Mouse (Mus musculus) limb, embryonic 14.5 days (tissue): ENCODE results near the gene Zswim4. TPM values are rescaled to one million over a fixed set of nuclear protein-coding genes. Genes with fewer than 3 reads are reported as not detected.
"Not testable (repeated sequence)": the region's sequence is repeated elsewhere in the genome, so short reads cannot be mapped to it uniquely, and the experiment has no call there.

ENCODE experiments used
- ATAC-seq: fragments of 200-750 bp; cut with Nextera tagmentation; 2 replicates; pipeline ENCODE4 v1.8.0; 2017; ENCODE audit warnings: low read depth, moderate number of reproducible peaks, moderate TSS enrichment; ENCODE audit not compliant: low FRiP score
- DNase-seq: peaks from one replicate; pipeline ENCODE4 v3.0.0-alpha.2; 2015; ENCODE audit warnings: low spot score
- H3K27ac ChIP-seq: fragments of 300-500 bp; sonication (generic); replicated peaks from 2 replicates; pipeline ENCODE4 v1.5.1; 2014; ENCODE audit warnings: low read depth, mild to moderate bottlenecking, low read length, moderate library complexity, mixed read lengths
- H3K27me3 ChIP-seq: fragments of 300-500 bp; sonication (generic); 2 replicates; pipeline ENCODE4 v1.6.1; 2014; ENCODE audit warnings: low read length, mixed read lengths; ENCODE audit not compliant: control insufficient read depth, insufficient read depth
- H3K36me3 ChIP-seq: fragments of 300-500 bp; sonication (generic); 2 replicates; pipeline ENCODE4 v1.6.1; 2014; ENCODE audit warnings: mild to moderate bottlenecking, low read length, moderate library complexity, mixed read lengths; ENCODE audit not compliant: control insufficient read depth, insufficient read depth
- H3K4me1 ChIP-seq: fragments of 300-500 bp; sonication (generic); 2 replicates; pipeline ENCODE4 v1.6.1; 2014; ENCODE audit warnings: antibody characterized with exemption, low read length, mixed read lengths; ENCODE audit not compliant: control insufficient read depth, insufficient read depth
- H3K4me2 ChIP-seq: fragments of 300-500 bp; sonication (generic); replicated peaks from 2 replicates; pipeline ENCODE4 v1.6.1; 2014; ENCODE audit warnings: low read depth, mild to moderate bottlenecking, low read length, moderate library complexity; ENCODE audit not compliant: severe bottlenecking
- H3K4me3 ChIP-seq: fragments of 300-500 bp; sonication (generic); replicated peaks from 2 replicates; pipeline ENCODE4 v1.5.1; 2014; ENCODE audit warnings: low read length
- H3K9ac ChIP-seq: fragments of 300-500 bp; sonication (generic); 2 replicates; pipeline ENCODE4 v1.6.1; 2014; ENCODE audit warnings: mild to moderate bottlenecking, low read depth, low read length, moderate library complexity; ENCODE audit not compliant: severe bottlenecking
- H3K9me3 ChIP-seq: fragments of 300-500 bp; sonication (generic); 2 replicates; pipeline ENCODE4 v1.6.1; 2016; ENCODE audit warnings: low read length; ENCODE audit not compliant: control insufficient read depth
- POLR2A ChIP-seq: fragments of 200-500 bp; IDR thresholded peaks from 2 replicates; pipeline ENCODE4 v1.8.0; 2012; ENCODE audit warnings: inconsistent platforms, mild to moderate bottlenecking, moderate library complexity, borderline replicate concordance; ENCODE audit not compliant: insufficient read depth, insufficient read length; ENCODE audit errors: extremely low read depth
- WGBS: fragments of 180-500 bp; shearing (Covaris S2); extraction: QIAGEN DNeasy Blood & Tissue Kit; methylation state at CpG from one replicate; pipeline ENCODE4 v1.1.7; 2014; 5-methylcytosine and 5-hydroxymethylcytosine counted together
- polyA plus RNA-seq, 2 experiments: library from polyadenylated mRNA; depleted of rRNA in 1 of 2; stranded (reverse) in 1 of 2; unstranded in 1 of 2; fragments of >200 nt; fragmentation: Nextera tagmentation in 1 of 2; extraction: Ambion mirVana in 1 of 2; gene quantifications; 2 replicates each; pipeline versions ENCODE4 v1.2.1 to v1.2.3; 2012 to 2014

Zswim4 gene
- polyA plus RNA-seq (2012; rRNA removed) (23.8 and 35.1 TPM in 2 replicates), polyA plus RNA-seq (2014; fragmentation: Nextera tagmentation; extraction: Ambion mirVana) (13.9 and 17.1 TPM in 2 replicates)

DNA sequence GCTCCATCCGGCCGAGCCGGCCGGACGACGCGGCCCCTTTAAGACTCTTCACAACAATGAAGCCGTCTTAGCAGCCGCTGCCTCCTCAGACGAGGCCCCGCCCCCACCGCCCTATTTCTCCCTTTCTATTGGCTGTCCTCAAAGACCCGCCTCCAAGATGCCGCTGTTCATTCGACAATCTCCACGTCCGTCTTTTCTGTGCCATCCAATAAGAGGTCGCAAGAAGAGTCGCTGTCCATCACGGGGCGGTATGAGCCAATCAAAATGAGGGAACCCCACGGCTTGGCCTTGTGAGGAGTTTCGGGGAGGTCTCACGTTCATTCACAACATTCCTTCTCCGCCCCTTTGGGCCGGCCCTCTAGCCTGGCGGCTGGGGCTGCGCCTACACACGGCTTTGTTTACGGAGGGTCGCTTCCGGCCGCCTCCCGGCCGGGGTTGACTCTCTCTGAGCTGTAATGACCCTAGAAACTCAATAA lies at the start of gene Zswim4:
TSS of gene Zswim4 (minus strand) at position 58 of the 476 bp plus-strand sequence.
- ATAC-seq (peak; percentile 99), DNase-seq (peak; percentile 99)
- H3K36me3 ChIP-seq = peaks cover 26% of the 10 kb centered on the region
- H3K4me2 ChIP-seq = peak within 1 kb of the TSS; percentile 86
- H3K27ac ChIP-seq = peak within 1 kb of the TSS; percentile 83
- peak within 1 kb of the TSS; percentile 94 for H3K9ac ChIP-seq
- 0% methylated on average over 28 of the region's 35 CpGs for WGBS
- peaks cover 8% of the 10 kb centered on the region for H3K4me1 ChIP-seq
- TF ChIP-seq POLR2A = peak; percentile 90; the same call in 1 of the 2 replicates
- H3K27me3 ChIP-seq = no peaks in the 10 kb centered on the region
- no peaks in the 10 kb centered on the region for H3K9me3 ChIP-seq
- H3K4me3 ChIP-seq = peak within 1 kb of the TSS; percentile 87

DNA sequence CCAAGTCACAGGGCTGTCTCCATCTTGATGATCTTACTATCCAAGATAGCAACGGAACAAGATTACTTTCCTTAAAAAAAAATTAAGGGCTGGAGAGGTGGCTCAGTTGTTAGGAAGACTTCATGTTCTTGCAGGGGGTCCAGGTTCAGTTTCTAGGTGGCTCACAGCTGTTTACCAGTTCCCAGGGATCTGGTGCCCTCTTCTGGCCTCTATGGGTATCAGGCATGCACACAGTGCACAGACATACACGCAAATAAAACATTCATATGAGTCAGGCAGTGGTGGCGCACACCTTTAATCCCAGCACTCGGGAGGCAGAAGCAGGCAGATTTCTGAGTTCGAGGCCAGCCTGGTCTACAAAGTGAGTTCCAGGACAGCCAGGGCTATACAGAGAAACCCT lies 48.8 kb upstream of the Zswim4 start:
- ATAC-seq = peak; percentile 54
- not testable (repeated sequence) for H3K9ac ChIP-seq, H3K27me3 ChIP-seq, H3K36me3 ChIP-seq, H3K4me2 ChIP-seq, H3K9me3 ChIP-seq, H3K27ac ChIP-seq, H3K4me3 ChIP-seq
- 45% methylated on average over 5 of the region's 5 CpGs for WGBS
- peak; percentile 33 for DNase-seq
- H3K4me1 ChIP-seq = peaks cover 15% of the 10 kb centered on the region; the same call in 1 of the 2 replicates

DNA sequence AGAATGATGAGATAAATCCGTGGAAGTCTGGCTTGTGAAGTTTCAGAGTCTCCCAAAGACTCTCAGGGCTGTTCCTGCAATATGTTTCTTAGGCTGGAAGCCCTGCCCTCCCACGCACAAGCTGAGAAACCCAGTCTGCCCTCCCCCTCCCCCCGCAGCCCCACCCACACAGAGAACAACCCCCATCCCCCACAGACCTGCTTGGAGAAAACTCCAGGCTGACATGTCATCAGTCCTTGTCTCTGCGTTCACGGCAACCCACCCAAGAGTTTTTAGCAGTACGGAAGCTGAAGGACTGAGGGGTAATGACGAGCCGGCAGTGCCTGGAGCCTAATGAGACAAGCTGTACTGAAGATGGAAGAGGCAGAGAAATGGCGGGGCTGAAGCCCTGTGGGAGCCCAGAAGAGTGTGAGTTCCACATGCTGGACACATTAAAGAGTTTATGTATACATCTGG lies 47.8 kb upstream of the Zswim4 start:
- no peaks in the 10 kb centered on the region for H3K36me3 ChIP-seq
- peaks cover 15% of the 10 kb centered on the region; the same call in 1 of the 2 replicates for H3K4me1 ChIP-seq
- peak overlapping the region; percentile 71 for H3K27ac ChIP-seq
- ATAC-seq (peak; percentile 74; the same call in 1 of the 2 replicates), DNase-seq (peak; percentile 63)
- H3K4me3 ChIP-seq = peak overlapping the region; percentile 28
- peak overlapping the region; percentile 40 for H3K4me2 ChIP-seq
- WGBS = 7% methylated on average over 9 of the region's 9 CpGs
- H3K9me3 ChIP-seq = no peaks in the 10 kb centered on the region
- H3K27me3 ChIP-seq = no peaks in the 10 kb centered on the region
- H3K9ac ChIP-seq = 0 out of 2 replicates have a peak overlapping the region, but pooled peaks have one; percentile 34
- no peak for TF ChIP-seq POLR2A

DNA sequence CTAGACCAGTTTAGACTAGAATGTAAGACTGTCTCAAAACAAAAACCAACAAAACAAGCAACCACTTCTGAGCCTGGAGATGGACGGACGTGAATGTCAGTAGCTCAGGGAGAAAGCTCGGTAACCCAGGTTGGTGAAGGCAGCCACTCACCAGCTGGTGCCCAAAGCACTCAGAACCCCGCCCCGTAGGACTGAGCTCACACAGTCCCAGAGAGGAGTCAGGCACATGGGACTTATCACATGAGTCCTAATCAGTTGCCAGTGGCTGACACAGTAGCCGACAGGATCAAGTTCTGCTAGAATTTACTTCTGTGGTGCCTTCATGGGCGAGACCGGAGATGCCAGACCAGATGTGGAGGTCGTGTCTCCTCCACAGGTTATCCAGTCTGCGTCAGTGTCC lies 43.9 kb upstream of the Zswim4 start:
- Histone ChIP-seq H3K9me3 (no peaks in the 10 kb centered on the region), H3K4me1 (peaks cover 15% of the 10 kb centered on the region; the same call in 1 of the 2 replicates), H3K4me2 (no peak overlapping the region), H3K27ac (no peak overlapping the region), H3K9ac (no peak overlapping the region), H3K36me3 (no peaks in the 10 kb centered on the region), H3K4me3 (no peak overlapping the region), H3K27me3 (no peaks in the 10 kb centered on the region)
- no peak for TF ChIP-seq POLR2A
- 84% methylated on average over 10 of the region's 10 CpGs for WGBS
- no peak for ATAC-seq
- DNase-seq = no peak

DNA sequence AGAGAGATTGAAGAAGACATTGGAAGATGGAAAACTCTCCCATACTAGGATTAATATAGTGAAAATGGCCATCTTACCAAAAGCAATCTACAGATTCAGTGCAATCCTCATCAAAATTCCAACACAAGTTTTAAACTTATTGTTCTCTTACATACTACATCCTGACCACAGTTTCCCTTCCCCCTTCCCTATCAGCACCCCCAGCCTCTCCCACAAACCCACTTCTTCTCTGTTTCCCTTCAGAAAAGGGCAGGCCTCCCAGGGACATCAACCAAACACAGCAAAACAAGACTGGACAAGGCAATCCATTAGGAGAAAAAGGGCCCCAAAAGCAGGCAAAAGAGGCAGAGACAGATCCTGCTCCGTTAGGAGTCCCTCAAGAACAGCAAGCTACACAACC lies 39.6 kb upstream of the Zswim4 start:
- Histone ChIP-seq H3K27ac (no peak overlapping the region), H3K4me3 (no peak overlapping the region), H3K4me2 (no peak overlapping the region), H3K9me3 (no peaks in the 10 kb centered on the region), H3K27me3 (no peaks in the 10 kb centered on the region), H3K9ac (no peak overlapping the region), H3K36me3 (no peaks in the 10 kb centered on the region), H3K4me1 (no peaks in the 10 kb centered on the region)
- no peak for DNase-seq
- 55% methylated on average over 1 of the region's 1 CpGs for WGBS
- no peak for TF ChIP-seq POLR2A
- ATAC-seq = no peak
